In genomic region chr16:63653393-63653918, GRCm38 (mm10) we compare ENCODE assay signal across 9 mouse cellular contexts.
"Had no signal": no experiment of that assay in that cellular context is flagged by ENCODE, and none has a peak within 500 bp of the region (broad histone marks: within the 10 kb centered on the region; RNA-seq: fewer than 3 reads in every experiment).

No protein-coding gene starts in this region.

- H3K9me3 ChIP-seq: limb, embryonic 15.5 days; liver, embryonic 13.5 days; neural tube, embryonic 12.5 days had no signal

- H3K9ac ChIP-seq: limb, embryonic 15.5 days; liver, embryonic 13.5 days; liver, postnatal 0 days; neural tube, embryonic 12.5 days had no signal

- H3K4me3 ChIP-seq: limb, embryonic 15.5 days; liver, embryonic 13.5 days; neural tube, embryonic 12.5 days had no signal

- H3K4me2 ChIP-seq: limb, embryonic 15.5 days; liver, embryonic 13.5 days; neural tube, embryonic 12.5 days had no signal

- H3K4me1 ChIP-seq: limb, embryonic 15.5 days; liver, embryonic 13.5 days; neural tube, embryonic 12.5 days had no signal

- H3K27ac ChIP-seq: limb, embryonic 15.5 days; liver, embryonic 13.5 days; neural tube, embryonic 12.5 days had no signal

- H3K36me3 ChIP-seq: limb, embryonic 15.5 days; liver, embryonic 13.5 days had no signal

- H3K27me3 ChIP-seq: limb, embryonic 15.5 days; liver, embryonic 13.5 days; neural tube, embryonic 12.5 days had no signal

- DNase-seq: kidney, postnatal 25 days; layer of hippocampus, postnatal 36 days; liver, embryonic 13.5 days; liver, postnatal 0 days; midbrain, embryonic 14.5 days; thymus, adult 2 months; thymus, postnatal 25 days had no signal

- ATAC-seq: liver, postnatal 0 days had no signal
